Mouse (Mus musculus): ENCODE measurements around the gene Dcaf15. TPM values are rescaled to one million over a fixed set of nuclear protein-coding genes. Genes with fewer than 3 reads are reported as not detected.

Dcaf15 gene
- total RNA-seq, 2 experiments from 2014 or later = 16.9 to 17.6 TPM

DNA sequence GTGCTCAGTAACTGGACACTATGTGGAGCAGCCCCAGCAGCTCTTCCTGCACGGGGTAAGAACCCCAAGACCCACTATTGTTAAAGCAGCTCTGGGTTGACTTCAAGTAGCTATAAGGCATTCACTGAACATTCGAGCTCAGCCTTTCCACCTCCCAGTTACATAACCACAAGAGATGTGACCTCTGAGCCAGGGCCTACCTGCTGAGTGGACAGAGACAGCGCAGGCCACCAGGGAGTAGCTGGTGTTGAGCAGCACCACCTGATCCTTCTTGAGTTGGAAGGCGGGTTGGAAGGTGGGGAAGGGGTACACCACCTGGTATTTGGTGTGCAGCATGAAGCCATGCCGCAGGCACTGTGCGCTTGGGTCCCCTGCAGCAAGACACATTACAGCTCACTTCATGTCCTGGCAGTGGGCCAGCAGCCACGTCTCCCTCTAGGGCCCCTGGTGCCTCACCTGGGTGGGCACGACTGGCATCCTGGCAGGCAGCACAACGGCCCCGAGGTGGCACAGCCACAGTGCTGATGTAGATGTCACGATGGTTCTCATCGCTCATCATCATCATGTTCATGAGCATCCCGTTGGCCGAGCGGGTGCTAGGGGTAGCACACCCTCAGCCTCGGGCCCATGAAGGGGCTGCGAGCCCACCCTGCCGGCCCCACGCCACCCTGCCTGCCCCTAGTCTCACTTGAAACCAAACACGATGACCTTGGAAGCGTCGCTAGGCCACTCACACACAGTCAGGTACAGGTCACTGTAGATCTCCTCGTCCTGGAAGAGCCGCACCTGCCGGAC, 2.9 kb downstream of the Dcaf15 start:
- DNase-seq (ENCODE audit: low spot score in 2 of 2) = no peak

DNA sequence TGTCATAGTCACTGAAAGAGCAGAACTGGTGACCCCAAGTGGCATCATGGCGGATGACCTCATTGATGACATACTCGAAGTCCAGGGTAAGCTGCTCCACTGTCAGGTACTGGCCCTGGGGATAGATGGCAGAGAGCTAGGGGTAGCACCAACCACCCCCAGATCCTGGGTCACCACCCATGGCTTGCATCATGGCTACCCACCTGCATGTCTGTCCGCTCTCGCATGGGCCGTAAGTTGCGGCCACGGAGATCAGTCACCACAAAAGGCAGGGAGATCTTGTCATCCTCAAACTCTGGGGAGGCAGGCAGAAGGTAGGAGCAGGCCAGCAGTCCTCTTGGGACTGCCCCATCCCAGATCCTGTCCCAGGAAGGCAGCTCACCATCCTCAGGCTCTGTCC, 6.2 kb downstream of the Dcaf15 start:
- no peak for DNase-seq (ENCODE audit: low spot score in 2 of 2)

DNA sequence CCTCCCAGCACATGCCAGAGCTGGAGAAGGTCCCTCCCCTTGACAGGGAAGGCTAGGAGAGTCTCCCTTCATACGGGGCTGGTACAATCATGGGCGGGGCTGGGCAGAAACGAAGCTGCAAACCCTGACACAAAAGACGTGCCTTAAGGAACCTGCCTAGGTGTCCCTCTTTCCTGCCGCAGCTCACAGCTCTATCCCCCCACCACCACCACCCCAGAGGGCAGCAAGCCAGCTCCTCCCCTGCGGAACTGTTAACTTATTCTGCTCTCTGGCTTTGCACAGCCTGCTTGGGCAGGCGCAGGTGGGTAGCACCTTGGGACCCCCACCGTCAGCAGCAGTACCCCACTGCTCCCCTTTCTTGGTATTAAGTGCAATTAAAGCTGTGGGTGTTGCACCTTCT, 8.5 kb downstream of the Dcaf15 start:
- DNase-seq (ENCODE audit: low spot score in 2 of 2) = no peak

DNA sequence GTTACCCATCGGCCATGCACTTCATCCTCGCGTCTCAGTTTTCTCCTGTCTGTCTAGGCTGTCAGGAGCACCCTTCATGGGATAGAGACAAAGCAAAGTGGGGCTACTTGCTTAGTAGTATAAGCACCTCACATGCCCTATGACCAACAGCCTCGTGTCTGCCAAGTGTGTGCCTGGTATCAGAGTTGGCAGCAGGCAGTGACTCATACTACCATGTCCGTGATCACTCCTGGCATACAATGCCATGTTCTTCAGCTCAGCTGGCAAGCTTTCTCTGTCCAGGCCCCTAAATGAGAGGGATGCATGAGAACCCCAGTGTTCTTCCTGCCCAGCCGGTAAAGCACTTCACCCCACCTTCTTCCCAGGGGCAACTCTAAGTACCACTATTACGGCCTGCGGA, 14.0 kb downstream of the Dcaf15 start:
- DNase-seq (ENCODE audit: low spot score in 2 of 2) = no peak

DNA sequence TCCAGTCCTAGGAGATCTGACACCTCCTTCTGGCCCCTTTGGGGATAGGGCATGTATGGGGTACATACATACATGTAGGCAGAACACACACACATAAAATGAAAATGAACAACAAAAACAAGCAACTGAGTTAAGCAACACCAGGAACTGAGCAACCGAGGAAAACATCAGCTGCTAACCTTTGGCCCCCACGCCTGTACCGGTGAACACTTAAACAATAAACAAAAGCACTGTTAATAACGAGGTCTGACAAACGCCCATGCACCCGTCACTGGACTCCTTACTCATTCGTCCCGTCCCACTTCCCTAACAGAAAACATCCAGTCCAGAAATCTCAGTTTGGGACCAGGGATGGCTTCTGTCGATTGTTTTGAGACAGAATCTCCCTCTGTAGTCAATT, 15.3 kb downstream of the Dcaf15 start:
- no peak for DNase-seq (ENCODE audit: low spot score in 2 of 2)

DNA sequence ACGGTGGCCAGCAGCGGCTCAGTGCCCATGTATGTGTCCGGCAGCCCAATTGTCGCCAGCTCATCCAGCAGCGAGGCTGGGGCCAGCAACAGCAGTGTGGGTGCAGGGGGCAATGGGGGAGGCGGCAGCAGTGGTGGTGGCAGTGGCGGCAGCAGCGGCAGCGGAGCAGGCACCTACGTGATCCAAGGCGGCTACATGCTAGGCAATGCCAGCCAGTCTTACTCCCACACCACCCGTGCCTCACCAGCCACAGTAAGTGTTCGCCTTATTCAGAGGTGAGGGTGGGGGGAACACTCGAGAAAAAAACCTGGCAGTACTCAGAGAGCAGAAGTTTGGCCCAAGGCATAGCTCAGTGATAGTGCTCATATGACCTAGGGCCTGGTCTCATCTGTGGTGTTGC, 16.7 kb downstream of the Dcaf15 start:
- DNase-seq (ENCODE audit: low spot score in 2 of 2) = no peak

DNA sequence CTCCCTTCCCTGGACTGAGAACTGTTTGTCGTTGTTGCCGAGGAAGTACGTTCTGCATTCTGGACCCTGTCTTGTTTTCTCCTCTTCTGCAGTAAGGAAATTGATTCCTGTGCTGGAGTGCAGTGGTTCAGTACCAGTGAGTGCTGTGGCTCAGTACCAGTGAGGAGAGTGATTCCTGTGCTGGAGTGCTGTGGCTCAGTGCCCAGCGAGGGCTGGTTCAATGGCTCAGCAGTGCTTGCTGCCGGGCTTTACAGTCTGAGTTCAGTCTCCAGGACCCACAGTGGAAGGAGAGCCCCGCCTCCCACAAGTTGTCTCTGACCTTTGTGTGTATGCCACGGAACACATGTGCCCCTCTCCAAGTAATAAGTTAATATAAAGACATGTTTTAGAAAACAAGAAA, 17.4 kb downstream of the Dcaf15 start:
- DNase-seq (ENCODE audit: low spot score in 2 of 2) = no peak

DNA sequence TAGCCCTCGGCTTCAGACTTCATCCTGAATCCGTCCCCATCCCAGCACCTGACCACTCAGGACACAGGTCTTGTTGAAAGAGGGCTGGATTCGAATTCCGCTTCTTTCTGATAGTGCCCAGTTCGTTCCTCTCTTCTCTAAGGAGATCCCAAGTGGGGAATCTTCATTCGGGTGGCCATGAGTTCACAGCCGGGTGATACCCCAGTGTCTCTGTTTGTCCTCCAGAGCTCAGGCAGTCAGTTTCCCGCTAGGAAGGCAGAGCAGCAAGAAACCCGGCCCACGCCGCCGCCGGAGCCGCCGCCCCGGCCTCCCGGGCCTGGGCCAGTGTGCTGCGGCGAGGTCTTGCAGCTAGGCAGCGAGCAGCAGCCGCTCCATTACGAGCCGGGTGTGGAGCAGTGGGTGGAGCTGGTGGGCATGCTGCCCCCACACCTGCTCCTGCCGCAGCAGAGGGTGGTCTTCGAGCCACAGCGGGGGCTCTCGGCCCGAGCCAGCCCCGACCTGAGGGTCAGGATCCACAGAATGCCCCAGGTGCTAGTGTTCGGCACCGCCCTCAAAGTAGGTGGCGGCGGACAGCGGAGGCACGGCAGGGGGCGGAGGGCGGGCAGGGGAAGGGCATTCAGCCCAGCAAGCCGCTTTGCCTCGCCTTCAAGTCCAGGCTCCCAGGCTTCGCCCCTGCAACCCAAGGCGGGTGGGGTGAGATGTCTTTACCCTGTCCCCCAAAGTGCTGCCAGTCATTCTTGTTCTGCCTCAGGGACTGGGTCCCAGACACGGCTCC, 20.0 kb downstream of the Dcaf15 start:
- no peak for DNase-seq (ENCODE audit: low spot score in 2 of 2)

DNA sequence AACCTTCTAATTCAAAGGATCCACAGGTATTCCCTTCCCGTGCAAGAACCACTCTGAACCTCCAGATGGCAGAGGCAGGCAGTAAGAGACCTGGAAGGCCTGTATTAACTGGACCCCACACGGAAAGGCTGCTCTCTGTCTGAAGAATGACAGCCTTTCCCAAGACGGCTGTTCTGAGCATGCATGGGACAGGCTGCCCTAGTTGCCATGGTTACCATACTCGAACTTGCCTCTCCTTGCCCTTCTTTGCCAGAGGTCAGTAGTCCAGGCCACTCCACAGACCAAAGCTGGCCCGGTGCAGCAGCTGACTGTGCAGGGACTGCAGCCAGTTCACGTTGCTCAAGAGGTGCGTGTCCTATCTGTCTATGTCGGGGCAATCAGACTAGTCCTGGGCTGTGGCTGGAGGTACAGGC, 20.7 kb downstream of the Dcaf15 start:
- no peak for DNase-seq (ENCODE audit: low spot score in 2 of 2)

DNA sequence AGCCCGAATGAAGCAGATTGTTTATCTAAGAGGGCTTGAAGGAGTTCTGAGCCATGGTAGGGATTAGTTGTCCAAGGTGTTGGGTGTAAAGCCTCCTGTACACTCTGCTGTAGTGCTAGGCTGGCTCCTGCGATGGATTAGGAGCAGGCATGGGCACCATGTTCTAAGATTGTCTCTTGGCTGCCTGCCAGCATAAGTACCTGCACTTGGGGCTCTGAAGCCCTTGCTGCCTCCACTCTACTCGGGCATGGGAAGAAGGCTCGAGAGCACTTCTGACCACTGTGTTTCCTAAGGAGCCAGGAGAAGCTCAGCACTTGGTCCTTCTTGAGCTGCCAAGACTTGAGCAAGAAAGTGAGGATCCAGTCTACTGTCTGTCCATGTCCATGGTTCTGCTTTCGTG, 25.4 kb downstream of the Dcaf15 start:
- no peak for DNase-seq (ENCODE audit: low spot score in 2 of 2)

DNA sequence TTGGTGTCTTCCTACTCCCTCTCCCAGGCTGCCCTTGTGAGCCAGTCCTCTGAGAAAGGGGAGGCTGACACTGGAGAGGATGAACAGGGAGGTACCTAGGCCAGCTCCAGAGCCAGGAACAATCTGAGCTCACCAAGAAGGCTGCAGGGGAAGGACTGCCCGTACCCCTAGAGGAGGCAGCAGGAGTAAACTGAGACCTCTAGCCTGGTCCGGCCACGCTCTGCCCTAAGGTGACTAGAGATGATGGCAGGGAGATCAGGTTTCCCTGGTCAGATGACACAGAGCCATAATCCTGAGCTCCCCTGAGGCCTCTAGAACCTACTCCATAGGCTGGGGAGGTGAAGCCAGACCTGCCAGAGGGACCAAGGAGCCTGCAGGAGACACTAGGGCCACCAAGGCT, 27.7 kb downstream of the Dcaf15 start:
- no peak for DNase-seq (ENCODE audit: low spot score in 2 of 2)

DNA sequence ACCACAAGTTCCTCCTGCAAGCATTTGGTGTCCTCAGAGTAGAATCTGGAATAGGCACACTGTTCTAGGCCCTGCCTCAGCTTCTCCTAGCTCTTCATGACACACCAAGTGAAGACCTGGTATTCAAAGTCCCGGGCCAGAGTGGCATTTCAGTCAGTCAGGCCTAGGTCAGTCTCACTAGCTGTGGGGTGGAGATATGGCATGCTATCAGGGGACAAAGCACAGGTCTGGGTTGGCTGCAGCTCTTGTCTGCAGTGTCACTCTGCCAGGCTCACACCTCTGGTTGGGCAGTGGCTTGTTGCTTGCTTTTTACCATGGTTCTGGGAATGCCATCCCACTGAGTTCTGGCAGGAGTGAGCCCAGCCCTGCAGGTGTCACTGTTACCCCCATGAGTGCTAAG, 28.2 kb downstream of the Dcaf15 start:
- DNase-seq (ENCODE audit: low spot score in 2 of 2) = no peak

DNA sequence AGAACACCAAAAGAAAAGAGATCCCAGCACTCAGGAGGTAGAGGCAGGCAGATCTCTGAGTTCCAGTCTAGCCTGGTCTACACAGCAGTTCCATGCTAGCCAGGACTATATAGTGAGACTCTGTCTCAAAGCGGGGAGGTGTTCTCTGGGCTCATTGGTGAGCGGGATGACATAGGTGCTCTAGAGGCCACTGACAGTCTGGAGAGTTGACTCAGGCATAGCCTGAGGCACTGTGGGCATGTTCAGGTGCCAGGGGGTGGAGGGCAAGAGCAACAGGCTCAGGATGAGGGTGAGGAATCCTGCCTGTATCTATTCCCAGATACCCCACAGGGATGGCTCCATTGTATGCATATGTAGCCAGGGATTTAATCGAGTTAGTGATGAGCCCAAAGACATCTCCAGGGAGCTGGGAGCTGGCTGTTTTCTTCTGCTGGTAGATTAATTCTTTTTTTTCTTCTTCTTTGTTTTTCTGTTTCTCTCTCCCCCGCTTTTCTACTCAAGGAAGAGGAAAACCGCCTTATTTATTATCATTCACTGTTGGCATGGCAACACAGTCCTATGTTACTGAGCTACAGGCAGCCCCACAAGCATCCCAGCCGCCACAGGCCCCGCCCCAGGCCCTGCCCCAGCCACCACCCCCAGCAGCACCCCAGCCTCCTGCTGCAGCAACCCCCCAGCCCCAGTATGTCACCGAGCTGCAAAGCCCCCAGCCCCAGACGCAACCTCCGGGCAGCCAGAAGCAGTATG, 31.2 kb downstream of the Dcaf15 start:
- DNase-seq (ENCODE audit: low spot score in 2 of 2) = peak in 1 of 2 experiments; percentile 58

DNA sequence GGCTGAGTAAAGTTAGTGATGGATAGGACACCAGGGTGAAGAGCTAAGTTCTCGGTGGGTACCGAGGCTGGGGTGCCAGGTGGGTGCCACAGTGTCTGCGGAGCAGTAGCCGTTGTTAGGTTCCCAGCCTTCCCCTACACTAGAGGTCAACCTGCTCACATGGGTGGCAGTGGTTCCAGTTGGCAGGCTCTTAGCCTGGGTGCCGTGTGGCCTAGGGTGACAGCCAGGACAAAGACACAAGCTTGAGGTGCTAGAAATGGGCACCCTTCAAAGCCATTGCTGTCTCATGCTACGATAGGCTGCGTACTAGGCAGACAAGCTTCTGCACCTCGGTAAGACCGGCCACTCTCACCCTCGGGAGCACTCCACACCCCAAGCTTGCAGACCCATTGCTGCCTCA, 32.2 kb downstream of the Dcaf15 start:
- no peak for DNase-seq (ENCODE audit: low spot score in 2 of 2)

DNA sequence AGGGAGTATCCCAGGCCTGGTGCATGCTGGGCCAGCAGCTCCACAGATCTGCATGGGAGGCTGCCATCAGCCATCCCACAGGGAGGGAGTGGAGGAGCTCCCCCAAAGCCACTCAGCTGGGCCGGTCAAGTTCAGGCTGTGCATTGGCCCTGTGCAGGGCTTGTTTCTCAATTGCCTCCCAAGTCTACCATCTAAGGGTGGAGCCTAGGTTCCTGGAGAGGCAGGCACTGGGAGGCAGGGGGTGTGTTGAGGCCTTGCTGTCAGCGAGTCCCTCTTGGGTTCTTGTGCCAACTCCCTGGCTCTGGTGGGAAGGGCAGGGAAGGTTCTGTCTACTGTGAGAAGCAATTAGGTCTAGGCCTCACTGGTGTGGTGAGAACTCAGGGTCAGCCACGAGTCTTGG, 32.6 kb downstream of the Dcaf15 start:
- DNase-seq (ENCODE audit: low spot score in 2 of 2) = no peak

DNA sequence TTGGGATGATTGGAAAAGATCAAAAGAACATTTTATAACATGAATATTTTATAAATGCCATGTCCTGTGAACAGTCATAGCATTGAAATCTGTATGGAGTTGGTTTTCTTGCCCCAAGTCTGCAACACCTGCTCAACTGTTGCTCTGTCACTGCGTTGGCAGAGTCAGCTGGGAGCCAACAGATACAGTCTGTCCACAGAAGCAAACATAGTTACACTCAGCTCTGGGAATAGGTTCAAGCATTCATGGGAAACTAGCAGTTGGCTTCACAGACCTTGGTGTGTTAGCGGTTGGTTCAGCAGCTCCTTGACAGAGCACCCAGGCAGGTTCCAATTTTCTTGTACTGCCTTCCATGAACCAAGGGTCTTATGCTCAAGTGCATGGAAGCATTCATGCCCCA, 33.9 kb downstream of the Dcaf15 start:
- peak; percentile 72 to 90 for DNase-seq (ENCODE audit: low spot score in 2 of 2)

DNA sequence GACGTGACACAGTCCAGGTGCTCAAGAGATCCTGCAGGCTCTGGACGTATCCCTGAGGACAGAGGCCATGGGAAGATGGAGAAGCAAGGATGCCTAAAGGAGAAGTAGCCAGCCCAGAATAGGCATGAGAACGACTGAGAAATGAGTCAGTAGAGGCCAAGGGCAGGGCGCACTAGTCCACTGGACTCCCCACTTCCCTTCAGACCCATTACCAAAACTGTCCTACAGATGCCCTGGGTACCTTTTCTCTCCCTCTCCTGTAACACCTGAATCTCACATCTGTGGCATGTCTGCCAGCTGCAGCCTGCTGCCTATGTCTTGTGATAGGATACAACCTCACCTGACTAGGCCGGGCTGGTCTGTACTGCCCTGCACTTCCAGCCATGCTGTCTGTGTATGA, 34.3 kb downstream of the Dcaf15 start:
- DNase-seq (ENCODE audit: low spot score in 2 of 2) = no peak

DNA sequence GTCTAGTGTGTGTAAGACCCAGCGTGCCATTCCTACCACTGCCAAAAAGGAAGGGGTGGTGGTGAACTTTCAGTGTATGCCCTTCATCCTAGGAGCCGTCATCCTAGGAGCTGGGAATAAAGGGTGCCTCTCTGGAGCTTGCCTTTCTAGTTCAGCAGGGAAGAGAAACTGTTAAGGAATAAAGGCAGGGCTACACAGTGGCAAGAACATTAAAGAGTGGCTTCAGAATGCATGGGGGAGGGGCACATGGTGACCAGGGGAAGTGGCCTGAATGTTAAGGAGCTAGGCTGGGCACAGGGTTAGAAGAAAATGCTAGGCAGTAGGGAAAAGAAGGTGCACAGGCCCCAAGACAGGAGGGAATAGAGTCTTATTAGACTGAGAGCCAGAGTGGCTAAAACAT, 34.8 kb downstream of the Dcaf15 start:
- DNase-seq (ENCODE audit: low spot score in 2 of 2) = no peak

DNA sequence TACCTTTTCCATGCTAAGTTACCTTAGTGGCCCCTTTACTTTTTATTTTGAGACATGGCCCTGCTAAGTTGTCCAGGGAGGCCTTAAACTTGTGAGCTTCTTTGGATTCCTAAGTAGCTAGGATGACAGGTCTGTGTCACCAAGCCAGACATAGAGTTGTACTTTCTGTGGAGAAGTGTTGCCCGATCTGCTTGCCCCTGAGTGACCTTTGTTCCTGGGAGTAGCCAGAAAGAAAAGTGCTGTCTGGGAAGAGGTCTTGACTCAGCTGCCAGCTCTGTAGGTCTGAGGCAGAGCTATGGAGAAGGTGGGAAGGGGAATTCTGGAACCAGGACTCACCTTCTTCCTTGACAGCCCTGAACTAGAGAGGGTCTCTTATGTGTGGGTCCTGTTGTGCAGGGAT, 35.4 kb downstream of the Dcaf15 start:
- DNase-seq (ENCODE audit: low spot score in 2 of 2) = no peak

DNA sequence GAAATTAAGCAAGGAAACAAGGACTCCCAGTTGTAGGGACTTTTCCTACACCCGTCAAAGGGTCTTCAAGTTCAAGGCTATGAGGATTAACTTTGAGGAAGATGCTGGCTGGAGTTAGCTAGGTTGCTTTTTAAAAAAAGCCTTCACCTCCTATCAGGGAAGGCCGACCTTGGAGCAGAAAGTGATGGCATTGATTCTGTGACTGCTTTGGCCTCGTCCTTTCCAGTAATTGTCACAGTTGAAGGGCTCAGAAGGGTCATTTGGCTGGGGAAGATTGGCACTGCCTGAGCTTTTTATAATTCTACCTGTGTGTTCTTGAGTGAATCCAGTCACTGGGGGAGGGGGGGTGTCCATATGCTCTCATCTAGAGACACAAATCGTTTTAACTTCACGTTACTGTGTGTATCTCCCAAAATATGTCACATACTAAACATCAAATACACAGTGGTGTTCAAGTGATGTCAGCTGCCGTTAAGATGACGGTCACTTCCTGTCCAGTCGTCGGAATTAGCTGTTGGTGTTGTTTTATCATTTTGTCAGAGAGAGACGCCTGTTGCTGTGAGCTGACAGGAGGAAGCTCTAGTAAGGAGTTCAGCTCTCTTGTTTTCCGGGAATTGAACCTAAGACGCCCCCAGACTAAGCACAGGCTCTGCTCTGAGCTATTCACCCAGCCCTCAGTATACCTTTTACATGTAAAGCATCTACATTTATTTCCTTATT, 36.1 kb downstream of the Dcaf15 start:
- DNase-seq (ENCODE audit: low spot score in 2 of 2) = no peak

DNA sequence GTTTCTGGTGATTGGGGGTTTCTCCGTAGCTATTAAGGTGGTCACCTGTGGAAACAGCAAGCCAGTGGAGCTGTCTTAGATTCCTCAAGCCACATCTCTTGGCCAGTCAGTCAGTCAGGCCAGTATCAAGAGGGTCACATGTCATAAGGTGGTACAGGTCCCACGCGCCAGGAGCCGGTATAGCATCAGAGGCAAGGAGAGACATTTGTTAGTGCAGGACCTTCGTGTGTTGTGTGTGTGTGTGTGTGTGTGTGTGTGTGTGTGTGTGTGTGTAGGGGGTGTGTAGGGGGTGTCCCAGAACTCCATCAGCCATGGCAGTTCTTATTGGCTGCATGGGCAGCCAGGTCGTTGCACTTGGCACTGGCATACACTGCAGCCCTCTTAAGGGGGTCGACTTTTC, 36.7 kb downstream of the Dcaf15 start:
- no peak for DNase-seq (ENCODE audit: low spot score in 2 of 2)
